Mouse (Mus musculus): ENCODE results near the gene Olfr769.

DNA sequence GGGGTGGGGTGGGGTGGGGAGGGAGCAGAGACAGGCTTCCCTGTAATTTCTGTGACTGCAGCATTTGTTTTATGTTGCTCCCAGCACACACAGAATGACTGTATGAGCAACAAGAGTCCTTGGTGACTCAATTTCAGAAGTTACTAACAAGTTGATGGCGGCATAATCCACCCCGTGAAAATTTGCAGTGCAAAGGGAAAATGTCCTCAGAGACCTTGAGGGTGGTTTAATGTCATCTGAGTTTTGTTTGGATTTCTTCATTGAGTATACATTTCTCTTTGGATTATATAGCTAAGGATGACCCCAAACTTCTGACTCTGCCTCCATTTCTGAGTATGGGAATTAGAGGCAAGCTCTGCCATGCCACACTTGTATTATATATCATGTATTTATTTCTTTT is at the start of gene Olfr769:
- no peak for TF ChIP-seq CTCF (IDR thresholded peaks at IDR 0.05; ENCODE audit: borderline replicate concordance, insufficient read depth, low read depth, low read length)
- no peak for TF ChIP-seq POLR2A (IDR thresholded peaks at IDR 0.05; ENCODE audit: borderline replicate concordance, insufficient read depth, low read length)

Measured in cerebellum, adult 2 months (tissue).